Mouse (Mus musculus) lung, postnatal 14 days (tissue): Measurements from ENCODE around the gene H2-Q1.
"Not testable (repeated sequence)": the region's sequence is repeated elsewhere in the genome, so short reads cannot be mapped to it uniquely, and the experiment has no call there.

Source experiments
- DNase-seq: peaks from one replicate; pipeline ENCODE4 v3.0.0; 2021

Gene H2-Q1

GRCm38 (mm10) chr17:35342711-35343476, 22.7 kb downstream of the H2-Q1 start:
- DNase-seq = peak; percentile 38

- DNase-seq = not testable (repeated sequence)
These were observed 27.5 kb downstream of the H2-Q1 start for GRCm38 (mm10) chr17:35347659-35348058.

GRCm38 (mm10) chr17:35353275-35353674, 33.1 kb downstream of the H2-Q1 start:
- not testable (repeated sequence) for DNase-seq

DNA sequence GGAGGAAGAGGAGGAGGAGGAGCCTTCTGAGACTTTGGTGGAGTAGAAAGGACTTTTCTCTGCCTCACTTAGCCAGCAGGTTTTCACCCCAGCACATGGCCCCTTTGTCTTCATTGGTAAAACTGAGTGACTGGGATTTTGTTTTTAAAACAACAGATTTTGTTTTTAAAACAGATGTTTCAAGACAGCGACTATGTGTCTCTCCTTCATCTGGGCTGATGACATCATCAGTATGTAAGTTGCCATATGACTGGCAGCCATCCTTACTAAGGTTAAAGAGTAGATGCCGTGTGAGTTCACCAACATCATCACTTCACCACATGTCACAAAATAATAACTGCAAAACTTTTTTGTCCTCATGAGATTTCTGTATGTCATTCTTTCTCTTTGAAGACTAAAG, 33.9 kb downstream of the H2-Q1 start:
- no peak for DNase-seq

DNA sequence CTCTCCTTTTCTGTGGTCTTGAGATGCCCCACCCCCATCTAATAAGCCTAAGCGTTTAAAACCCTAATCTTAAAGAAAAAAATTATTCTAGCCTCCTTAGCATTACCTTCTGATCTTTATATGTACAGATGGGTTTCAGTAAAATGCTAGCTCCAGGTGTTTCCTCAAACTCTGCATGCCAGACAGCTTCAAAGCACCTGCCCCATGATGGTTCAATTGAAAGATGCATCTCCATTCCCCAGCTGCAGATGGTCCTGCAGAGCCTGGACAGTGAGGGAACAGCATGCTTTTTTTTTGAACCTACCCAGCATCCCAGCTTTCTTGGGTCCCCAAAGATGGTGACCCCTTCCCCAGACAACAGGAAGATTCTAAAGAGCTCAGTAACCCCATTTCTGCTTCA, 36.9 kb downstream of the H2-Q1 start:
- no peak for DNase-seq

- no peak for DNase-seq
These were observed 38.7 kb downstream of the H2-Q1 start for GRCm38 (mm10) chr17:35358763-35359469.

- DNase-seq = no peak
These were observed 39.3 kb downstream of the H2-Q1 start for GRCm38 (mm10) chr17:35359470-35359862.
